Mouse (Mus musculus) midbrain, embryonic 16.5 days (tissue): ENCODE measurements around the gene Lmo1. TPM values are rescaled to one million over a fixed set of nuclear protein-coding genes. Genes with fewer than 3 reads are reported as not detected.
"Not testable (repeated sequence)": the region's sequence is repeated elsewhere in the genome, so short reads cannot be mapped to it uniquely, and the experiment has no call there.

Experiments used
- ATAC-seq: fragments of 200-750 bp; cut with Nextera tagmentation; 2 replicates; pipeline ENCODE4 v1.8.0; 2017; ENCODE audit warnings: moderate TSS enrichment
- H3K27ac ChIP-seq: fragments of 300-500 bp; sonication (generic); 2 replicates; pipeline ENCODE4 v1.5.1; 2014; ENCODE audit warnings: mild to moderate bottlenecking, low read length, mixed read lengths
- H3K27me3 ChIP-seq: fragments of 300-500 bp; sonication (generic); 2 replicates; pipeline ENCODE4 v1.6.1; 2014; ENCODE audit warnings: low read depth, low read length, mixed read lengths; ENCODE audit not compliant: control insufficient read depth, insufficient read depth
- H3K36me3 ChIP-seq: fragments of 300-500 bp; sonication (generic); 2 replicates; pipeline ENCODE4 v1.6.1; 2014; ENCODE audit warnings: mild to moderate bottlenecking, low read length, moderate library complexity, mixed read lengths; ENCODE audit not compliant: control insufficient read depth, insufficient read depth
- H3K4me1 ChIP-seq: fragments of 300-500 bp; sonication (generic); 2 replicates; pipeline ENCODE4 v1.6.1; 2014; ENCODE audit warnings: mild to moderate bottlenecking, low read length, mixed read lengths; ENCODE audit not compliant: control insufficient read depth, insufficient read depth
- H3K4me2 ChIP-seq: fragments of 300-500 bp; sonication (generic); 2 replicates; pipeline ENCODE4 v1.6.1; 2014; ENCODE audit warnings: mild to moderate bottlenecking, low read length, mixed read lengths
- H3K4me3 ChIP-seq: fragments of 300-500 bp; sonication (generic); 2 replicates; pipeline ENCODE4 v1.5.1; 2014; ENCODE audit warnings: low read depth, mild to moderate bottlenecking, low read length, moderate library complexity, mixed read lengths
- H3K9ac ChIP-seq: fragments of 300-500 bp; sonication (generic); 2 replicates; pipeline ENCODE4 v1.6.1; 2014; ENCODE audit warnings: low read depth, low read length, mixed read lengths
- H3K9me3 ChIP-seq: fragments of 300-500 bp; sonication (generic); replicated peaks from 2 replicates; pipeline ENCODE4 v1.6.1; 2014; ENCODE audit warnings: mild to moderate bottlenecking, low read length, mixed read lengths; ENCODE audit not compliant: control insufficient read depth, poor library complexity, severe bottlenecking
- WGBS: fragments of 180-500 bp; shearing (Covaris S2); extraction: QIAGEN DNeasy Blood & Tissue Kit; methylation state at CpG from one replicate; pipeline ENCODE4 v1.1.7; 2014; 5-methylcytosine and 5-hydroxymethylcytosine counted together
- polyA plus RNA-seq: library from polyadenylated mRNA; unstranded; fragments of >200 nt; fragmentation: Nextera tagmentation; extraction: Ambion mirVana; gene quantifications from 2 replicates; pipeline ENCODE4 v1.2.1, GENCODE M21; 2015

The Lmo1 gene
- polyA plus RNA-seq, 1 experiment from 2014 or later, result 126 TPM

DNA sequence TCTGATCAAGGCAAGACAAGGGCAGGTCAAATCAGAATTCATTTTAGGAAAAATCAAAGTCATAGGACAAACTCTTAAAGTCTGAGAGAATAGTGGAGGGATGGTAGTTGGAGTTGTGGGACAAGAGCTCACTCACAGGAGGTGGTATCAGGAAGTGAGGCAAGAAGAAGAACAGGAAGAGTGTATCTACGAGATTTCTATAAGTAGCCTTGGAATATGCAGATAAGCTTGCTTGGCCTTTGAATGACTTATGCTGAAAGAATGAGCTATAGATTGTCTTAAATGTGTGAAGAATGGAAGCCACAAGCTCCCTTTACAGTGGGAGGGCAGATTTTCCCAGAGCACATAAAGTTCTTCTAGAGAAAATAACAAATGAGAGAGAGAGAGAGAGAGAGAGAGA is 70.1 kb downstream of the Lmo1 start:
- Histone ChIP-seq H3K9me3 (no peaks in the 10 kb centered on the region), H3K27ac (no peak overlapping the region), H3K9ac (no peak overlapping the region), H3K4me1 (no peaks in the 10 kb centered on the region), H3K4me3 (no peak overlapping the region), H3K4me2 (no peak overlapping the region), H3K27me3 (no peaks in the 10 kb centered on the region), H3K36me3 (no peaks in the 10 kb centered on the region)
- no peak for ATAC-seq
- WGBS, result 71% methylated on average over 1 of the region's 1 CpGs

DNA sequence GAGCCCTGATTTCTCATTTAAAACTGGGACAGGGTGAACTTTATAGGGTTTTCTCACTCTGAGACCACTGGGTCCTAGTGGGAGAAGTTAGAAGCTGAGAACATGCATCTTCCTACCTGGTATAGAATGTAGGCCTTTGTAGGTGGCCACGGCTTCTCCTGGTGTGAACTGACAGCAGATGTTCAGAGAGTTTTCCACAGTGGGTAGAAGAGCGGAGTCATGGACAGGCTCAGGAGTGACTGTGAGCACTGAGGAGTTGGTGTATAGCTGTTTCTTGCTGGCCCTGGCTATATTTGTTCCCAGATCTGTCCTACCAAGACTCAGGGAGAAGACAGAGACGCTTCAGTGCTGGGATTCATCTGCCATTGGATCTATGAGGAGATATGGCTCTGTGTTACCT is 73.8 kb downstream of the Lmo1 start:
- no peaks in the 10 kb centered on the region for H3K4me1 ChIP-seq
- no peaks in the 10 kb centered on the region for H3K9me3 ChIP-seq
- H3K9ac ChIP-seq, result no peak overlapping the region
- H3K4me3 ChIP-seq, result no peak overlapping the region
- H3K27me3 ChIP-seq, result no peaks in the 10 kb centered on the region
- WGBS, result 90% methylated on average over 3 of the region's 3 CpGs
- no peak for ATAC-seq
- H3K36me3 ChIP-seq, result no peaks in the 10 kb centered on the region
- no peak overlapping the region for H3K4me2 ChIP-seq
- no peak overlapping the region for H3K27ac ChIP-seq

DNA sequence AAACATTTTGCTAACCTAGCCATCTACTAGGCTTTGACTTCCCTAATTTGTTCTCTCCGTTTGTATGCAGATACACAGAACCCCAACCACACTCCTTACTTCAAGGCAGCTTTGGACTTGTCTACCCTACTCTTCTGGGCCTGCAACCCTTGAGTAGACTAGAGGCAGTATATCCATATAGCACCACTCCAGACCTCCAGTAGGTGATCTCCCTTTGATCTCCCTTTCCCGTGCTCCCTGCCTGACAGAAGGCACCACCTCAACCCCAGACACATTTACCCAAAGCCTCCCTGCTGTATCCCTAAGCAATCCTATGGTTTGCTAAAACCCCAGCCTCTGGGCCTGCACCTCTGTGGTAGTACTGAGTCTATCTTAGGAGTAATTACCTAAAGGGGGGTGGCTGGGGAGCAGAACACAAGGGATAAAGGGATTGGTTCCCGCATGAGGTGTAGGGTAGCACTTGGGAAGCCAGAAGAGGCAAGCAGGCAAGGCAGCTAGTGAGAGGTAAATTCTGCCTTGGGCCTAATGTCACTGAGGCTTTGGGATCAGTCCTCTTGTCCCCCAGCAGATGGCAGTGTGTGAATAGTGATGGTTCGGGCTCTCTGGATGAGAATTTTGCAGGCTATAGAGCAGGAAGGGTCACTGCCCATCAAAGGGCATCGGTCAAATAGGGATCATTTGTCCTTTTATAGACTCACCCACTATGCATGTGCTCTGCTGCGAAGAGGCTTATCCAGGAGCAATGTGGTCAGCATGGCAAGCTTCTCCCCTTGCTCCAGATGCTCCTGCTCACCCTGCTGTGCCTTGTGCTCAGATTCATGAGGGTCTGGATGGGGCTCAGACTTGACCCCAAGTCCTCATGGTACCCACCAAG is 76.6 kb downstream of the Lmo1 start:
- Histone ChIP-seq H3K4me1 (no peaks in the 10 kb centered on the region), H3K36me3 (no peaks in the 10 kb centered on the region), H3K9ac (no peak overlapping the region), H3K27ac (no peak overlapping the region), H3K27me3 (no peaks in the 10 kb centered on the region), H3K4me3 (no peak overlapping the region), H3K9me3 (no peaks in the 10 kb centered on the region), H3K4me2 (no peak overlapping the region)
- ATAC-seq, result peak; percentile 81
- 24% methylated on average over 6 of the region's 6 CpGs for WGBS

DNA sequence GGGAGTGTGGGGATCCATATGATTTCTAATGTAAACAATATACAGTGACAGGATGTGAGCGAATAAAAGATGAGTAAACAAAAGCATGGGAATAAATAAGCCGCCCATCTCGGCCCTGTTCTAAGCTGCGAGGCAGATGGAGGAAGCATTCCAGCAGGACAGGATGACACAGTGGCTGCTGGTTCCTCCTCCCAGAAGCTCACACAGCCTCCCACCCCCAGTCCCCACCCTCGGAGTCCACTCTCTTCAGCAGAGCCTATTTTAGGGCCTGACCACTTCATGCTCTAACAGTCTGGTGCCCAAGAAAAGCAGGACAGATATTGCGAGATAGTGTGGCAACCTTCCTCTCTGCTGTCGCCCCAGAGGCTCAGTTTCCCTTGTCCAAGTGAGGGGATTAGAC is 77.8 kb downstream of the Lmo1 start:
- no peaks in the 10 kb centered on the region for H3K36me3 ChIP-seq
- no peak for ATAC-seq
- no peaks in the 10 kb centered on the region for H3K27me3 ChIP-seq
- H3K4me3 ChIP-seq, result no peak overlapping the region
- 80% methylated on average over 7 of the region's 7 CpGs for WGBS
- H3K9me3 ChIP-seq, result no peaks in the 10 kb centered on the region
- no peak overlapping the region for H3K27ac ChIP-seq
- H3K4me2 ChIP-seq, result no peak overlapping the region
- no peak overlapping the region for H3K9ac ChIP-seq
- no peaks in the 10 kb centered on the region for H3K4me1 ChIP-seq

DNA sequence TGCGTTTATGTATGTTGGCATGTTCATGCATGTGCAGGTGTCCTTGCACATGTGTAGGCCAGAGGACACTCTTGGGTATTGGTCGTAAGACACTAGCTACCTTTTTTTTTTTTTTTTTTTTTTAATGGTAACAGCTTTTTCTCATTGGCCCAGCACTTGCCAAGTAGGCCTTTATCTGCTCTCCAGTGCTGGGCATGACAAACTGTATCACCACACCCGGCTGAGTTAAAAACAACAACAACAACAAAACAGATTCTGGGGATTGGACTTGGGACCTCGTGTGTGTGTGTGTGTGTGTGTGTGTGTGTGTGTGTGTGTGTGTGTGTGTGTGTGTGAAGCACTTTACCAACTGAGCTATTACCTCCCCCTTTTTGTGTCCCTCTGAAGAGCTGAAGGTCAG is 78.4 kb downstream of the Lmo1 start:
- Histone ChIP-seq H3K4me1 (no peaks in the 10 kb centered on the region), H3K4me2 (no peak overlapping the region), H3K36me3 (no peaks in the 10 kb centered on the region), H3K4me3 (no peak overlapping the region), H3K9me3 (no peaks in the 10 kb centered on the region), H3K27me3 (no peaks in the 10 kb centered on the region), H3K27ac (no peak overlapping the region), H3K9ac (no peak overlapping the region)
- no peak for ATAC-seq
- WGBS, result 80% methylated on average over 4 of the region's 4 CpGs

DNA sequence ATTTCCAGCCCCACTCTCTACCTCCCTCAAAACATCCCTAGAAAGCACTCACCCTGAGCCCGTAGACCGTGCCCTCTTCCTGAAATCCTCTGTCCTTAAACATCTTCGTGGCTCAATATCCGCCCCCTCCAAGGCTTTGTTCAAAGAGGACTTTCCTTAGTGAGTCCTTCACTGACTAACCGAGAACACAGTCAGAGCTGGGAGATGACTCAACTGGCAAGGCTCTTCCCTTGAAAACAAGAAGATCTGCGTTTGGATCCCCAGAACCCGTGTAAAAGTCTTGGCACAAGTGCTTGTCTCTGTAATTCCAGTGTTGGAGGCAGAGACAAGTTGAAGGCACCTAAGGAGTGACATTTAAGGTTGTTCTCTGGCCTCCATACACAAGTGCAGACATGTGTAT is 80.7 kb downstream of the Lmo1 start:
- Histone ChIP-seq H3K27me3 (no peaks in the 10 kb centered on the region), H3K9ac (no peak overlapping the region), H3K9me3 (no peaks in the 10 kb centered on the region), H3K4me3 (no peak overlapping the region), H3K4me1 (no peaks in the 10 kb centered on the region), H3K4me2 (no peak overlapping the region), H3K36me3 (no peaks in the 10 kb centered on the region), H3K27ac (no peak overlapping the region)
- no CpG with 5 or more reads among the region's 7 CpGs for WGBS
- no peak for ATAC-seq

DNA sequence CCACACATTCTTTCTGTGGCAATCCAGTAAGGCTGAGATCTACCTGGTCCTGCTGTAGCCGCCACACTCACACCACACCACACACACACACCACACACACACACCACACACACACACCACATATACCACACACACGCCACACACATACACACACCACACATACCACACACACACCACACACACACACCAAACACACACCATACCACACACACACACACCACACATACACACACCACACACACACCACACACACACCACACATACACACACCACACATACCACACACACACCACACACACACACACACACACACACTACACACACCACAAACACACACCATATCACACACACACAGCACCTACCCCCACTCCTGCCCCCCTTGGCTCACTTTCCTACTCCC is 83.7 kb downstream of the Lmo1 start:
- not testable (repeated sequence) for H3K9me3 ChIP-seq, H3K4me1 ChIP-seq, H3K4me2 ChIP-seq, H3K9ac ChIP-seq, H3K36me3 ChIP-seq, H3K4me3 ChIP-seq, H3K27me3 ChIP-seq, ATAC-seq, H3K27ac ChIP-seq
- WGBS, result no CpG with 5 or more reads among the region's 2 CpGs

Other genes with a start within 250 kb of the Lmo1 start
- gene Nlrp10, start 245.0 kb downstream of the Lmo1 start, polyA plus RNA-seq, result not detected in 2 replicates
- gene Eif3f, start 240.8 kb downstream of the Lmo1 start, polyA plus RNA-seq, result 60.9 and 62.8 TPM in 2 replicates
- 62.1 and 66.0 TPM in 2 replicates for gene Tub, start 224.9 kb downstream of the Lmo1 start, polyA plus RNA-seq
- 36.1 and 38.0 TPM in 2 replicates for gene Ric3, start 91.9 kb downstream of the Lmo1 start, polyA plus RNA-seq